Mouse (Mus musculus) small intestine, adult 2 months (tissue): ENCODE results near the gene Tubgcp2.

Source experiments
- CTCF ChIP-seq: fragments of 200-500 bp; IDR thresholded peaks from 2 replicates; pipeline ENCODE4 v1.5.1; 2012; ENCODE audit warnings: low read depth, mild to moderate bottlenecking, control low read depth, inconsistent platforms, low read length, moderate library complexity, mixed read lengths; ENCODE audit not compliant: insufficient replicate concordance, insufficient read length; ENCODE audit errors: extremely low read depth
- POLR2A ChIP-seq: fragments of 200-500 bp; IDR thresholded peaks from 2 replicates; pipeline ENCODE4 v1.6.1; 2012; ENCODE audit warnings: low read depth, mild to moderate bottlenecking, control low read depth, inconsistent platforms, low read length, moderate library complexity

DNA sequence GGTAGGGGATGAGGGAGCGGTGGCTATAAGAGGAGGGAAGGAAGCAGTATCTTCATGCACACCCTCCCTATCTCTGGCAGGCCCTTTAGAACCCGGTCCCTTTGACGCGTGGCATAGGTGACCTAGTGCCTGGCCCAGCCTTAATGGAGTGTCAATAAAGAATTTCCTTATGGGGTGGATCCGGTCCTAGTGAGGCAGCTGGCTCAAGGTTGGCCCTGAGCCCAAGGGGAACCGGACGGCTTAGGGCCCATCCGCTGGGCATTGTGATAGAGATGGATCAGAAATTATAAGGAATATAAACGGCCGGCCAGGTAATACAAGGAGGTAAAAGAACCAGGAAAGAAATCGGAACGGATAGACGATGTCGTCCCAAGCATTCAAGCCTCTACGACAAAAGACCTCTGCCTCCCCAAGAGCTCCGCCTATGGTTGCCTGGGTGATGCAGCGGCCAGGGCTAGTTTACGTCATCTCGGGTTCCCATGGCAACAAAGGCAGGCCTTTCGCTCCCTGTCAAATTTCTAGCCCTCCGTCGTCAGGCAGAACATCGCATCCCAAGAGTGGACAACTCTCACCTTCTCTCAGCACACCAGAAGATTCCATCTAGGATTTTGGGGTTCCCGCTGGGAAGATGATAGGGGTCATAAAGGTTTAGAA is 44.2 kb upstream of the Tubgcp2 start:
- TF ChIP-seq CTCF (no peak), POLR2A (no peak)
